Mouse (Mus musculus): ENCODE data around the gene E2f2. TPM values are rescaled to one million over a fixed set of nuclear protein-coding genes. Genes with fewer than 3 reads are reported as not detected.

The E2f2 gene
- 235 and 238 TPM in 2 replicates for polyA plus RNA-seq (2012; ENCODE audit: low replicate concordance)

DNA sequence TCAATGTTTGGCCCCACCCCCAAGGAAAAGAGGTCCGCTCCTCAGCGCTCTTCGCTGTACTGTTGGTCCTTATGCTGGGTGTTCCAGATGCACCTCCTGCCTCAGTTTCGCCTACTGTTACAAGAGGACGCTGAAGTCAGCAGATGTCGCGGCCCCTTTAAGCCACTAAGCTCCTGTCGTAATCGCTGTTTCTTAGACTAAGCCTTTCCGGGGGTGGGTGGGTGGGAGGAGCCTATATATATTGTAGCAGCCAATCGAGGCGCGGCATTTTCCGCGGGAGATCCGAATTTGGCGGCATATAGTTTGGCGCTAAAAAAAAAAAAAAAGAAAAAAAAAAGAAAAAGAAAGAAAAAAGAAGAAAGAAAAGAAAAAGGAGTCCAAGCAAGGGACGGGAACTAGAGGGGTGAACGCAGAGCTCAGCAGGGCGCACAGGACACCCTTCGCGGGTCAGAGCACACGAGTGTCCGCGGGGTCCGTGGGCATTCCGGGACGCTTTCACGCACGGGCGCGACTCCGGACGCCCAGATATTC lies at the start of gene E2f2:
Gene E2f2 (plus strand): TSS at position 384 of the 531 bp plus-strand sequence.

DNA sequence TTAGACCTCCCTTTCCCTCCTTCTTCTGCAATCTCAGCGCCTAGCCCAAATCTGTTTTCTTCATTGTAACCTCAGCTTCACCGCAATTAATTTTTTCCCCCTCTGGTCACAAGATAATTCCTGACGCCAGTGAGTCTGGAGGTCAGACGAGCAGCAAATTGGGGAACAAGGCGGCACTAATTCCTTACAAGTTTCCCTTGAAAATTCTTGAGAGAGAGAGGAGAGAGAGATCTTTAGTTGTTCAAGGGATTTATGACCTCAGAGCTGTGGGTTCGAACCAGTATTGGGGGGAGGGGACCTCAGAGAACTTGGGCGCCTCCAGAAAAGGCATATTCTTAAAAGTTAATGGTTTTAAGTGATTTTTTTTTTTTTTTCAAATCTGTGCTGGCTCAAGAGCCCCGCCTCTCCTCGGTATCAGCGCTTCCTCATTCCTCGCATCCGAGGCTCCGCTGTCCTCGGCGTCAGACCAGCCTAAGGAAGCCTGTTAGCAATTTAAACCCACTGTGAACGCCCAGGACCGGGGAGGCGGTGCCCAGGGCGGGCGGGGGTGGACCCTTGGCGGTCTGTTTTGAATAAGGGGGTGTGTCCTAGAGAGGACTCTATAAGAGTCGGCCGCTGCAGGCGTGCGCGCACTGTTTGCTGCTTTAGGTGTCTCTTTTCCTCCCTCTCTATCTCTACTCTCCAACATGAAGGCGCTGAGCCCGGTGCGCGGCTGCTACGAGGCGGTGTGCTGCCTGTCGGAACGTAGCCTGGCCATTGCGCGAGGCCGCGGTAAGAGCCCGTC lies 28.8 kb upstream of the E2f2 start, which contains the start of gene Id3:
Gene Id3 (plus strand): TSS at position 305 of the 784 bp plus-strand sequence.

DNA sequence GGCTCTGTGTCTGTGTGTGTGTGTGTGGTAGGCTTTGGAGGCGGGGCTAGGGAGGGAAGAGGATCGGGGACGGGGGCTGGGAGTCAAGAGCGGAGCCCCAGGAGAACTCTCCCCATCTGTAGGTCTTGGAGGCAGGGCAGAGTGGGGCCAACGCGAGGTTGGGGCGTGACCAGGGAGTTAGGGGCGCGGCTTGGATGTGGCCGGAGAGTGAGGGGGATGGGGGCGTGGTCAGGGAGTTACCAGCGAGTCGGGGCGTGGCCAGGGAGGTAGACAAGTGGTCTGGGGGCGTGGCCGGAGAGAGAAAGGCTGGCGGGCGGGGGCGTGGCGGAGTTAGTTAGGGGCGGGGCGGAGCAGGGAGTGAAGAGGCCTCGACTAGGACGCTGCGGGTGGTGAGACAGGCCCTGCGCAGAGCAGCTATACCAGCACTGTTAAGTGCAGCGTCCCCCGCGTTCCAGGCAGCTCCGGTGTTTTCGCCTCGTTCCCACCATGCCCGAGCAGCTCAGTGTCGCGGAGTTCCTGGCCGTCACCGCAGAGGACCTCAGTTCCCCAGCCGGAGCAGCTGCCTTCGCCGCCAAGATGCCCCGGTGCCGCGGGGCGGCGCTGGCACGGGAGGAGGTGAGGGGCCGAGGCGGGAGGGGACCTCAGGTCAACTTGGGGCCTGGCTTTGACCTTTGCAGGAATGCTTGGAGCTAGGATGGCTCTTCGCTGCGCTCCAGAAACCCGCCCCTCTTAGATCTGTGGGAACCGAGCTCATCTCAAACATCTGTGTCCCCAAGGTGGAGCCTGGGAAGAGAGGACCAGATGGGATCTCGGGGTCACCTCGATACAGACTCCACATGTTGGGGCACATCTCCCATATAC lies 34.1 kb downstream of the E2f2 start, which contains the start of gene Asap3:
Gene Asap3 (plus strand): TSS at position 333 of the 861 bp plus-strand sequence.

Other genes starting within 250 kb of the E2f2 start
- gene Hmgcl, start 225.9 kb upstream of the E2f2 start, polyA plus RNA-seq (2012; ENCODE audit: low replicate concordance) = 17.4 and 32.0 TPM in 2 replicates
- gene Gale, start 208.7 kb upstream of the E2f2 start, polyA plus RNA-seq (2012; ENCODE audit: low replicate concordance) = 13.9 and 30.1 TPM in 2 replicates
- 401 and 495 TPM in 2 replicates for gene Lypla2, start 199.8 kb upstream of the E2f2 start, polyA plus RNA-seq (2012; ENCODE audit: low replicate concordance)
- gene Pithd1, start 185.1 kb upstream of the E2f2 start, polyA plus RNA-seq (2012; ENCODE audit: low replicate concordance) = 20.6 and 96.9 TPM in 2 replicates
- gene Eloa, start 150.6 kb upstream of the E2f2 start, polyA plus RNA-seq (2012; ENCODE audit: low replicate concordance) = 4.6 and 6.3 TPM in 2 replicates
- gene Rpl11, start 119.0 kb upstream of the E2f2 start, polyA plus RNA-seq (2012; ENCODE audit: low replicate concordance) = 692 and 1,423 TPM in 2 replicates
- gene Id3, start 28.9 kb upstream of the E2f2 start, polyA plus RNA-seq (2012; ENCODE audit: low replicate concordance) = 15.8 and 17.4 TPM in 2 replicates
- gene Asap3, start 34.0 kb downstream of the E2f2 start, polyA plus RNA-seq (2012; ENCODE audit: low replicate concordance) = 0.20 and 0.22 TPM in 2 replicates
- gene Tcea3, start 75.3 kb downstream of the E2f2 start, polyA plus RNA-seq (2012; ENCODE audit: low replicate concordance) = not detected in 2 replicates
- 4.1 and 6.0 TPM in 2 replicates for gene Zfp46, start 112.3 kb downstream of the E2f2 start, polyA plus RNA-seq (2012; ENCODE audit: low replicate concordance)
- gene Hnrnpr, start 138.5 kb downstream of the E2f2 start, polyA plus RNA-seq (2012; ENCODE audit: low replicate concordance) = 33.1 and 59.1 TPM in 2 replicates